Comparison of ENCODE assay signal across 10 mouse cellular contexts in genomic region chr17:67304831-67305230, GRCm38 (mm10). TPM values are rescaled to one million over a fixed set of nuclear protein-coding genes. Genes with fewer than 3 reads are reported as not detected.
DNase-seq lines count a peak whose midpoint lies in the region; ATAC-seq and TF ChIP-seq lines count a peak whose summit lies in the region.
"Had no signal": no experiment of that assay in that cellular context is flagged by ENCODE, and none has a peak within 500 bp of the region (broad histone marks: within the 10 kb centered on the region; RNA-seq: fewer than 3 reads in every experiment).

No protein-coding gene starts in this region.

- peaks cover 22% of the 10 kb centered on the region for H3K4me1 ChIP-seq in heart, adult 2 months (ENCODE audit: control insufficient read depth, insufficient read depth, low read length)

- TF ChIP-seq POLR2A in heart, adult 2 months (IDR thresholded peaks at IDR 0.05; ENCODE audit: insufficient read depth, low read depth, low read length): no peak

- TF ChIP-seq EP300 in heart, adult 2 months (IDR thresholded peaks at IDR 0.05; ENCODE audit: insufficient read depth, low read depth, low read length): no peak

- no peak overlapping the region for H3K4me3 ChIP-seq in heart, adult 2 months
- H3K4me3 ChIP-seq: limb, embryonic 12.5 days had no signal

- ATAC-seq in activated CD4-positive, CD25-positive, alpha-beta regulatory T cell, adult 4 months: no peak

- H3K9ac ChIP-seq in heart, adult 2 months (ENCODE audit: low read depth, low read length): no peak overlapping the region
- H3K9ac ChIP-seq: limb, embryonic 12.5 days had no signal

- H3K36me3 ChIP-seq in heart, adult 2 months (ENCODE audit: control insufficient read depth, insufficient read depth, low read length): peaks cover 18% of the 10 kb centered on the region
- H3K36me3 ChIP-seq: limb, embryonic 12.5 days had no signal

- peaks cover 14% of the 10 kb centered on the region for H3K79me2 ChIP-seq in heart, adult 2 months (replicated peaks; ENCODE audit: control insufficient read depth, insufficient read depth, low read length)

- no peak overlapping the region for H3K27ac ChIP-seq in heart, adult 2 months
- H3K27ac ChIP-seq: limb, embryonic 12.5 days had no signal

- intact Hi-C loops in heart, adult 2 months (cut with DNase I): loop anchor here (5.0 kb wide), 1 partner anchor 123 kb away; no protein-coding TSS in a partner anchor

- TF ChIP-seq CTCF in heart, adult 2 months (IDR thresholded peaks at IDR 0.05): 0 out of 2 replicates have a peak, but pooled peaks have one; percentile 4

- WGBS in heart, adult 2 months: 39% methylated on average over 3 of the region's 3 CpGs

- H3K27me3 ChIP-seq in heart, adult 2 months (ENCODE audit: control insufficient read depth, insufficient read depth, low read length): no peaks in the 10 kb centered on the region
- H3K27me3 ChIP-seq: CH12.LX; limb, embryonic 12.5 days had no signal

- peak; percentile 53 to 54 for DNase-seq in heart, adult 2 months
- no peak for DNase-seq in heart, adult 8-10 months (ENCODE audit: low spot score)
- peak; percentile 69 for DNase-seq in adrenal gland, postnatal 25 days
- DNase-seq in heart, postnatal 4 days: peak; percentile 69
- peak; percentile 84 for DNase-seq in lung, postnatal 10 days
- DNase-seq in frontal cortex, adult 2 months (ENCODE audit: extremely low spot score in 1 of 2, low spot score in 1 of 2): no peak
- no peak for DNase-seq in urinary bladder, adult 18-20 months (ENCODE audit: low spot score in 2 of 2)

RNA-seq across cellular contexts. Expression of gene Ptprm, which starts 49.4 kb away (rescaled TPM):
- 10 to 100 TPM; 78.9 to 88.5 TPM for total RNA-seq in heart, adult 2 months (2021)
- 34.6 and 46.9 TPM in 2 replicates for polyA plus RNA-seq in heart, adult 2 months (2012; rRNA removed)
- total RNA-seq in heart, adult 8-10 months (2022): 100 to 1,000 TPM in 1 of 4 experiments, 10 to 100 TPM in 3; 82.4 to 102 (median 88.8) TPM
- total RNA-seq in adrenal gland, postnatal 25 days (2021): 39.4 and 41.0 TPM in 2 replicates
- total RNA-seq in heart, postnatal 4 days (2021): 100 to 1,000 TPM; 103 to 110 TPM
- polyA plus RNA-seq in activated CD4-positive, CD25-positive, alpha-beta regulatory T cell, adult 4 months (2017; shearing (Covaris generic)): not detected
- 33.3 and 34.7 TPM in 2 replicates for polyA plus RNA-seq in frontal cortex, adult 2 months (2012; rRNA removed)
- total RNA-seq: CH12.LX had no signal

Comparison
In these comparisons a context has a peak if more than half of its experiments do, and no peak if none do; other contexts are left out.
1. DNase-seq: peak in heart, adult 2 months (2 of 2), adrenal gland, postnatal 25 days (single experiment), heart, postnatal 4 days (single experiment) and lung, postnatal 10 days (single experiment); none in heart, adult 8-10 months (single experiment), frontal cortex, adult 2 months (0 of 2) and urinary bladder, adult 18-20 months (0 of 2).